Mouse (Mus musculus): Measurements from ENCODE around the gene G3bp2.

GRCm38 (mm10) chr5:92063192-92063591 lies 20.3 kb downstream of the G3bp2 start:
- no peak for TF ChIP-seq CTCF (IDR thresholded peaks at IDR 0.05; ENCODE audit: control insufficient read depth, insufficient read depth, insufficient read length)
- TF ChIP-seq MYOD1 (IDR thresholded peaks at IDR 0.05; ENCODE audit: control insufficient read depth, insufficient read length, low read depth) = no peak
- no peak for TF ChIP-seq USF1 (IDR thresholded peaks at IDR 0.05; ENCODE audit: low read depth)

Data from C2C12 (cell line).